Mouse (Mus musculus) heart, embryonic 12.5 days (tissue): ENCODE measurements at regions not wholly inside any gene's neighbourhood (a gene's known extent, or its start where the extent isn't known, plus 50 kb on each side); places are given as distances from the start of the nearest gene placed in this dataset.
A peak's percentile ranks its signal among the peaks of the same experiment; 100 is the strongest.

Source experiments
- ATAC-seq: fragments of 200-750 bp; cut with Nextera tagmentation; 2 replicates; pipeline ENCODE4 v1.8.0; 2017; ENCODE audit warnings: moderate TSS enrichment, moderate library complexity; ENCODE audit not compliant: insufficient number of reproducible peaks, low FRiP score
- H3K27ac ChIP-seq: fragments of 300-500 bp; sonication (generic); 2 replicates; pipeline ENCODE4 v1.5.1; 2016; ENCODE audit warnings: mild to moderate bottlenecking, moderate library complexity; ENCODE audit not compliant: poor library complexity, severe bottlenecking
- H3K27me3 ChIP-seq: fragments of 300-500 bp; sonication (generic); replicated peaks from 2 replicates; pipeline ENCODE4 v1.6.1; 2016; ENCODE audit warnings: mild to moderate bottlenecking, moderate library complexity
- H3K36me3 ChIP-seq: fragments of 300-500 bp; sonication (generic); 2 replicates; pipeline ENCODE4 v1.6.1; 2016; ENCODE audit warnings: mild to moderate bottlenecking, moderate library complexity
- H3K4me1 ChIP-seq: fragments of 300-500 bp; sonication (generic); replicated peaks from 2 replicates; pipeline ENCODE4 v1.6.1; 2016; ENCODE audit warnings: mild to moderate bottlenecking
- H3K4me2 ChIP-seq: fragments of 300-500 bp; sonication (generic); 2 replicates; pipeline ENCODE4 v1.6.1; 2016; ENCODE audit warnings: mild to moderate bottlenecking, moderate library complexity
- H3K4me3 ChIP-seq: fragments of 300-500 bp; sonication (generic); 2 replicates; pipeline ENCODE4 v1.5.1; 2016; ENCODE audit warnings: mild to moderate bottlenecking
- H3K9ac ChIP-seq: fragments of 300-500 bp; sonication (generic); 2 replicates; pipeline ENCODE4 v1.6.1; 2016; ENCODE audit warnings: mild to moderate bottlenecking, moderate library complexity
- H3K9me3 ChIP-seq: fragments of 300-500 bp; sonication (generic); replicated peaks from 2 replicates; pipeline ENCODE4 v1.6.1; 2016; ENCODE audit warnings: mild to moderate bottlenecking, moderate library complexity
- WGBS: fragments of 180-500 bp; shearing (Covaris S2); methylation state at CpG from one replicate; pipeline ENCODE4 v1.1.7; 2016; 5-methylcytosine and 5-hydroxymethylcytosine counted together

- Histone ChIP-seq H3K4me2 (no peak overlapping the region), H3K27me3 (no peaks in the 10 kb centered on the region), H3K27ac (no peak overlapping the region), H3K4me1 (no peaks in the 10 kb centered on the region), H3K9me3 (peaks cover 6% of the 10 kb centered on the region; the same call in 1 of the 2 replicates), H3K36me3 (no peaks in the 10 kb centered on the region), H3K9ac (no peak overlapping the region), H3K4me3 (no peak overlapping the region)
- no peak for ATAC-seq
- 79% methylated on average over 7 of the region's 7 CpGs for WGBS
Observed at GRCm38 (mm10) chr13:48153248-48153647, 107.8 kb upstream of the Id4 start.

GRCm38 (mm10) chr13:48153684-48154413, 107.2 kb upstream of the Id4 start:
- Histone ChIP-seq H3K9me3 (peaks cover 6% of the 10 kb centered on the region; the same call in 1 of the 2 replicates), H3K4me2 (no peak overlapping the region), H3K36me3 (no peaks in the 10 kb centered on the region), H3K27me3 (no peaks in the 10 kb centered on the region), H3K4me3 (no peak overlapping the region), H3K9ac (no peak overlapping the region), H3K27ac (no peak overlapping the region), H3K4me1 (peaks cover 4% of the 10 kb centered on the region; the same call in 1 of the 2 replicates)
- no peak for ATAC-seq
- WGBS, result 72% methylated on average over 7 of the region's 7 CpGs

GRCm38 (mm10) chr13:48154414-48155105, 106.5 kb upstream of the Id4 start:
- H3K4me2 ChIP-seq, result no peak overlapping the region
- H3K9ac ChIP-seq, result no peak overlapping the region
- no peaks in the 10 kb centered on the region for H3K36me3 ChIP-seq
- H3K27ac ChIP-seq, result no peak overlapping the region
- ATAC-seq, result no peak
- no peak overlapping the region for H3K4me3 ChIP-seq
- WGBS, result 51% methylated on average over 6 of the region's 6 CpGs
- peaks cover 10% of the 10 kb centered on the region for H3K4me1 ChIP-seq
- peaks cover 6% of the 10 kb centered on the region; the same call in 1 of the 2 replicates for H3K9me3 ChIP-seq
- no peaks in the 10 kb centered on the region for H3K27me3 ChIP-seq

GRCm38 (mm10) chr13:48159020-48159910, 101.8 kb upstream of the Id4 start:
- no peaks in the 10 kb centered on the region for H3K9me3 ChIP-seq
- 17% methylated on average over 15 of the region's 15 CpGs for WGBS
- no peaks in the 10 kb centered on the region for H3K36me3 ChIP-seq
- peak overlapping the region; percentile 21; the same call in 1 of the 2 replicates for H3K27ac ChIP-seq
- ATAC-seq, result no peak
- H3K27me3 ChIP-seq, result no peaks in the 10 kb centered on the region
- H3K4me1 ChIP-seq, result peaks cover 14% of the 10 kb centered on the region
- H3K4me2 ChIP-seq, result peak overlapping the region; percentile 64
- peak overlapping the region; percentile 37 for H3K4me3 ChIP-seq
- 0 out of 2 replicates have a peak overlapping the region, but pooled peaks have one; percentile 43 for H3K9ac ChIP-seq

- H3K4me2 ChIP-seq, result no peak overlapping the region
- no peak for ATAC-seq
- H3K9me3 ChIP-seq, result no peaks in the 10 kb centered on the region
- H3K27me3 ChIP-seq, result no peaks in the 10 kb centered on the region
- 65% methylated on average over 5 of the region's 5 CpGs for WGBS
- H3K36me3 ChIP-seq, result no peaks in the 10 kb centered on the region
- H3K9ac ChIP-seq, result no peak overlapping the region
- H3K27ac ChIP-seq, result no peak overlapping the region
- no peak overlapping the region for H3K4me3 ChIP-seq
- H3K4me1 ChIP-seq, result peaks cover 14% of the 10 kb centered on the region
Observed at GRCm38 (mm10) chr13:48160161-48160560, 100.9 kb upstream of the Id4 start.

- WGBS, result 78% methylated on average over 9 of the region's 9 CpGs
- no peaks in the 10 kb centered on the region for H3K36me3 ChIP-seq
- H3K4me2 ChIP-seq, result no peak overlapping the region
- no peak overlapping the region for H3K4me3 ChIP-seq
- H3K27ac ChIP-seq, result no peak overlapping the region
- H3K4me1 ChIP-seq, result peaks cover 19% of the 10 kb centered on the region
- H3K27me3 ChIP-seq, result no peaks in the 10 kb centered on the region
- H3K9me3 ChIP-seq, result no peaks in the 10 kb centered on the region
- no peak overlapping the region for H3K9ac ChIP-seq
- ATAC-seq, result no peak
Observed at GRCm38 (mm10) chr13:48161339-48161738, 99.7 kb upstream of the Id4 start.

GRCm38 (mm10) chr13:48164586-48164985, 96.4 kb upstream of the Id4 start:
- Histone ChIP-seq H3K4me1 (peaks cover 17% of the 10 kb centered on the region), H3K4me3 (no peak overlapping the region), H3K36me3 (no peaks in the 10 kb centered on the region), H3K4me2 (no peak overlapping the region), H3K9me3 (no peaks in the 10 kb centered on the region), H3K9ac (no peak overlapping the region), H3K27ac (no peak overlapping the region), H3K27me3 (no peaks in the 10 kb centered on the region)
- 89% methylated on average over 6 of the region's 6 CpGs for WGBS
- no peak for ATAC-seq

GRCm38 (mm10) chr13:48165838-48166237, 95.2 kb upstream of the Id4 start:
- Histone ChIP-seq H3K9me3 (no peaks in the 10 kb centered on the region), H3K4me2 (no peak overlapping the region), H3K27ac (no peak overlapping the region), H3K36me3 (no peaks in the 10 kb centered on the region), H3K4me1 (peaks cover 13% of the 10 kb centered on the region), H3K27me3 (no peaks in the 10 kb centered on the region), H3K4me3 (no peak overlapping the region), H3K9ac (no peak overlapping the region)
- WGBS, result 86% methylated on average over 1 of the region's 1 CpGs
- ATAC-seq, result no peak

GRCm38 (mm10) chr13:48167976-48168375, 93.1 kb upstream of the Id4 start:
- WGBS, result 32% methylated on average over 8 of the region's 8 CpGs
- no peaks in the 10 kb centered on the region for H3K27me3 ChIP-seq
- no peak for ATAC-seq
- no peak overlapping the region for H3K27ac ChIP-seq
- no peak overlapping the region for H3K4me2 ChIP-seq
- H3K9me3 ChIP-seq, result no peaks in the 10 kb centered on the region
- peaks cover 13% of the 10 kb centered on the region for H3K4me1 ChIP-seq
- H3K36me3 ChIP-seq, result no peaks in the 10 kb centered on the region
- H3K9ac ChIP-seq, result no peak overlapping the region
- H3K4me3 ChIP-seq, result no peak overlapping the region

GRCm38 (mm10) chr13:48171309-48171953, 89.6 kb upstream of the Id4 start:
- Histone ChIP-seq H3K4me3 (no peak overlapping the region), H3K36me3 (no peaks in the 10 kb centered on the region), H3K27me3 (no peaks in the 10 kb centered on the region), H3K27ac (no peak overlapping the region), H3K4me1 (peaks cover 7% of the 10 kb centered on the region), H3K4me2 (no peak overlapping the region), H3K9ac (no peak overlapping the region), H3K9me3 (0 out of 2 replicates have a peak, but pooled peaks cover 2% of the 10 kb centered on the region)
- WGBS, result 46% methylated on average over 16 of the region's 16 CpGs
- no peak for ATAC-seq
